Mouse (Mus musculus) heart, embryonic 14.5 days (tissue): ENCODE data around the gene Tmem52b. TPM values are rescaled to one million over a fixed set of nuclear protein-coding genes. Genes with fewer than 3 reads are reported as not detected.
A peak's percentile ranks its signal among the peaks of the same experiment; 100 is the strongest.

Experiments
- ATAC-seq: fragments of 200-750 bp; cut with Nextera tagmentation; 2 replicates; pipeline ENCODE4 v1.8.0; 2017; ENCODE audit warnings: low read depth, moderate TSS enrichment; ENCODE audit not compliant: insufficient number of reproducible peaks, insufficient read depth, low FRiP score
- H3K27ac ChIP-seq, 2 experiments: fragments of 200-500 bp in 1 of 2; fragments of 300-500 bp in 1 of 2; sonication (generic) in 1 of 2; replicated peaks in 1 of 2; 2 replicates each; pipeline ENCODE4 v1.5.1; 2012 to 2014; ENCODE audit warnings: low read depth in 2 of 2, low read length in 2 of 2, control low read depth in 1 of 2, mild to moderate bottlenecking in 1 of 2, mixed read lengths in 1 of 2; ENCODE audit not compliant: control insufficient read depth in 1 of 2, insufficient read depth in 1 of 2
- H3K27me3 ChIP-seq: fragments of 300-500 bp; sonication (generic); 2 replicates; pipeline ENCODE4 v1.6.1; 2014; ENCODE audit warnings: mild to moderate bottlenecking, low read length, control low read depth; ENCODE audit not compliant: control insufficient read depth, insufficient read depth
- H3K36me3 ChIP-seq: fragments of 300-500 bp; sonication (generic); 2 replicates; pipeline ENCODE4 v1.6.1; 2014; ENCODE audit warnings: mild to moderate bottlenecking, control low read depth, low read length, mixed read lengths; ENCODE audit not compliant: control insufficient read depth, insufficient read depth
- H3K4me1 ChIP-seq, 2 experiments: fragments of 200-500 bp in 1 of 2; fragments of 300-500 bp in 1 of 2; sonication (generic) in 1 of 2; 2 replicates each; pipeline ENCODE4 v1.6.1; 2012 to 2014; ENCODE audit warnings: low read length in 2 of 2, control low read depth in 1 of 2, mixed read lengths in 1 of 2; ENCODE audit not compliant: control insufficient read depth in 2 of 2, insufficient read depth in 2 of 2
- H3K4me2 ChIP-seq: fragments of 300-500 bp; sonication (generic); 2 replicates; pipeline ENCODE4 v1.6.1; 2014; ENCODE audit warnings: mild to moderate bottlenecking, low read length
- H3K4me3 ChIP-seq, 2 experiments: fragments of 200-500 bp in 1 of 2; fragments of 300-500 bp in 1 of 2; sonication (generic) in 1 of 2; 2 replicates each; pipeline ENCODE4 v1.5.1; 2012 to 2014; ENCODE audit warnings: low read length in 2 of 2, mild to moderate bottlenecking in 2 of 2, control low read depth in 1 of 2, low read depth in 1 of 2, moderate library complexity in 1 of 2; ENCODE audit not compliant: control insufficient read depth in 1 of 2, insufficient read depth in 1 of 2
- H3K9ac ChIP-seq: fragments of 300-500 bp; sonication (generic); 2 replicates; pipeline ENCODE4 v1.6.1; 2014; ENCODE audit warnings: mild to moderate bottlenecking, low read length
- H3K9me3 ChIP-seq: fragments of 300-500 bp; sonication (generic); 2 replicates; pipeline ENCODE4 v1.6.1; 2016; ENCODE audit warnings: low read length, control low read depth; ENCODE audit not compliant: control insufficient read depth
- WGBS: fragments of 180-500 bp; shearing (Covaris S2); extraction: QIAGEN DNeasy Blood & Tissue Kit; methylation state at CpG from one replicate; pipeline ENCODE4 v1.1.7; 2014; 5-methylcytosine and 5-hydroxymethylcytosine counted together
- polyA plus RNA-seq: library from polyadenylated mRNA; unstranded; fragments of >200 nt; fragmentation: Nextera tagmentation; extraction: Ambion mirVana; gene quantifications from 2 replicates; pipeline ENCODE4 v1.2.1, GENCODE M21; 2014

The Tmem52b gene
- polyA plus RNA-seq, 1 experiment from 2014 or later: not detected

DNA sequence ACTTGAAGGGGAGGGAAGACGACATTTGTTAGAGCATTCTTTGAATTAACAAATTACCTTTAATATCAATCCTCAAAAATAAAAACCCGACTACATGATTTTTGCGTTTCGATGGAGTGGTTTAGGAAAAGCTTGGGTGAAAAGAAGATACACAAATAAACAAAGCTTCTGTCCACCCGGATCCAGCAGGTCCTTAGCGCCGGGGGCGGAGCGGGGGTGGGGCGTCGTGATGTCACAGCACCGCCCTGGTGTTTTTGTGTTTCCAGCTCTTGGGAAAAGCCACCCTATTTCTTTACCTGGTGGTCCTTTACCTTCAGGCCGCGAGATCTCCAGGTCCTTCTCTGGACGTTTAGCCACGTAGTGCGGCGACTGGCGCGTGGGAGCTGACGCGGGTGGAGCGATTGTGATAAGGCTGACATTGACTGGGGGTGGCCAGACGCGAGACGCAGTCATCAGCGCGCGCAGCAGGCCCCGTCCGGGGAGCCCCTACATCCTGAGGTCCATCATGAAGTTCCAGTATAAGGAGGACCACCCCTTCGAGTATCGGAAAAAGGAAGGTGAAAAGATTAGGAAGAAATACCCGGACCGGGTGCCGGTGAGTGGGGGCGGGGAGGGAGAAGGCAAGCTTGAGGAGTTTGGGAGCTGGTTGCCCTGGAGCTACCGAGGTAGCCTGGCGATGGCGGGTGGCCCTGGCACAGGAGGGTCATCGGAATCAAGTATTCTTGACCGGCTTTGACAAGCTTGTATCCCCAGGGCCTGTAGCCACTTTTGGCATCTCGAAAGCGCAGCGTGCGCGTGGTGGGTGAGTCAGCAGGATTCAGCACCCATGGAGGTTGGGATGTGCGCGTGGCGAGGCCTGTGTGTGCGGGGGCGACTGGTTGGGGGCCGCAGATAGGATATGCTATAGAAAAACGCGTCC is 20.8 kb downstream of the Tmem52b start, which contains the start of gene Gabarapl1:
Gabarapl1 (plus strand) TSS at position 219 of the 919 bp plus-strand sequence.
- Histone ChIP-seq H3K36me3 (peaks cover 12% of the 10 kb centered on the region), H3K4me2 (peak within 1 kb of the TSS; percentile 88), H3K27me3 (no peaks in the 10 kb centered on the region), H3K9ac (peak within 1 kb of the TSS; percentile 84), H3K9me3 (no peaks in the 10 kb centered on the region), H3K4me1 (peaks cover 8 to 16% of the 10 kb centered on the region in 2 experiments), H3K4me3 (peak within 1 kb of the TSS; percentile 90 to 91), H3K27ac (peak within 1 kb of the TSS; percentile 77 to 81)
- ATAC-seq: peak; percentile 81
- under 1% methylated on average over 55 of the region's 55 CpGs for WGBS

DNA sequence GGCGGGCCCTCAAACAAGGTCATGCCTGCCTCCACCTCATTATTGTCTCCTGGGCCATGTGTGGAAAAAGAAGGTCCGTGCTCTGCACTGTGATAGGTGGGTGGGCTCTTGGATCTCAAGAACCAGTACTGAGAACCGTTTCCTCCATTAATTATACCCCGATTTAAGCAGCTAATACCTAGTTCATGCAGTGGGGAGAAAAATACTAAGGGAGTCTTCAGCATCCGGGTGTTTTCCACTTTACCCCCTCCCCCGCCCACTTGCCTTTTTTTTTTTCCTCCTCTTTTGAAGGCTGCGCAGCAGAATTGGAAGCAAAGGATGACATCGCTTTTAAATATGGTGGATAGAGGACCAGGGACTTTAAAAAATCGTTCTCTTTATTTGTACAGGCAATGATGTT is 21.7 kb downstream of the Tmem52b start:
- Histone ChIP-seq H3K27ac (peak overlapping the region in 1 of 2 experiments; percentile 77; a peak in 1 of 4 replicates), H3K36me3 (peaks cover 21% of the 10 kb centered on the region), H3K4me1 (peaks cover 8 to 16% of the 10 kb centered on the region in 2 experiments), H3K27me3 (no peaks in the 10 kb centered on the region), H3K4me2 (peak overlapping the region; percentile 88), H3K4me3 (peak overlapping the region; percentile 90 to 91), H3K9me3 (no peaks in the 10 kb centered on the region), H3K9ac (peak overlapping the region; percentile 84)
- 14% methylated on average over 9 of the region's 9 CpGs for WGBS
- ATAC-seq: no peak

DNA sequence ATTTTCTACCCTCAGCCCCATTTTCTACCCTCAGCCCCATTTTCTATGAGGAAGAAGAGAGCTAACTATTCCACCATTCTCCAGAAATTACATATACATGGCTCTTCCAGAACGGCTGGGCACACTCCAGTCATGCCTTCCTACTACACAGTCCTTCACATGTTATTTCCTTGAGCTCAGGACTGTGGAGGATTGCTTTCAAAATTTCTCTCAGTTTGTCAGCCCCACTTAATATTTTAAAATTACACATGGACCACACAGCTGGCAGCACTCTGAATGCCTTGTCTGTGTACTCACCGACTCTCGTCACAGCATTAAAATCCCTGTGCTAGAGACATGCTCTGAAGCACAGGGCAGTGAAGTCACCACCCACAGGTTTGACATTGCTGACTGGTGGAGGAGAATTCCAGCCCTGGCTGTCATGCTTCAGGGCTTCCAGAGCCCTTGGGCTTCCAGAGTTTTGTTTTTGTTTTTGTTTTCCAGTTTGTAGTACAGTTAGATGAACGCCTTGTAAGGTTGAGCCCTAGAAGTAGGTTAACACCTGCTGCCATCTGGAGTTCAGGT is 22.4 kb downstream of the Tmem52b start:
- peak overlapping the region; percentile 88 for H3K4me2 ChIP-seq
- peak overlapping the region in 1 of 2 experiments; percentile 90; a peak in 2 of 4 replicates for H3K4me3 ChIP-seq
- no peaks in the 10 kb centered on the region for H3K27me3 ChIP-seq
- peak overlapping the region; percentile 84 for H3K9ac ChIP-seq
- no peak for ATAC-seq
- peak overlapping the region; percentile 5 to 41; a peak in 2 of 4 replicates for H3K27ac ChIP-seq
- H3K36me3 ChIP-seq: peaks cover 27% of the 10 kb centered on the region
- 40% methylated on average over 4 of the region's 4 CpGs for WGBS
- H3K9me3 ChIP-seq: no peaks in the 10 kb centered on the region
- H3K4me1 ChIP-seq: peaks cover 8 to 16% of the 10 kb centered on the region in 2 experiments

- H3K36me3 ChIP-seq: peaks cover 37% of the 10 kb centered on the region
- H3K27me3 ChIP-seq: no peaks in the 10 kb centered on the region
- H3K9ac ChIP-seq: no peak overlapping the region
- 30% methylated on average over 4 of the region's 4 CpGs for WGBS
- no peak overlapping the region for H3K27ac ChIP-seq
- H3K4me2 ChIP-seq: peak overlapping the region; percentile 88
- H3K4me3 ChIP-seq: no peak overlapping the region
- H3K4me1 ChIP-seq: peaks cover 8 to 16% of the 10 kb centered on the region in 2 experiments
- H3K9me3 ChIP-seq: no peaks in the 10 kb centered on the region
- ATAC-seq: no peak
These were observed 23.4 kb downstream of the Tmem52b start for GRCm38 (mm10) chr6:129535723-129536122.

- Histone ChIP-seq H3K27ac (no peak overlapping the region), H3K36me3 (peaks cover 52% of the 10 kb centered on the region), H3K9me3 (no peaks in the 10 kb centered on the region), H3K4me3 (no peak overlapping the region), H3K9ac (no peak overlapping the region), H3K4me1 (peaks cover 8 to 16% of the 10 kb centered on the region in 2 experiments), H3K27me3 (no peaks in the 10 kb centered on the region), H3K4me2 (no peak overlapping the region)
- ATAC-seq: no peak
- 76% methylated on average over 6 of the region's 6 CpGs for WGBS
These were observed 26.2 kb downstream of the Tmem52b start for GRCm38 (mm10) chr6:129538555-129538954.

- Histone ChIP-seq H3K4me1 (no peaks in the 10 kb centered on the region), H3K4me3 (no peak overlapping the region), H3K27ac (no peak overlapping the region), H3K4me2 (no peak overlapping the region), H3K27me3 (no peaks in the 10 kb centered on the region), H3K9me3 (no peaks in the 10 kb centered on the region), H3K9ac (no peak overlapping the region), H3K36me3 (peaks cover 52% of the 10 kb centered on the region)
- ATAC-seq: no peak
- 84% methylated on average over 9 of the region's 9 CpGs for WGBS
These were observed 29.6 kb downstream of the Tmem52b start for GRCm38 (mm10) chr6:129541931-129542330.

DNA sequence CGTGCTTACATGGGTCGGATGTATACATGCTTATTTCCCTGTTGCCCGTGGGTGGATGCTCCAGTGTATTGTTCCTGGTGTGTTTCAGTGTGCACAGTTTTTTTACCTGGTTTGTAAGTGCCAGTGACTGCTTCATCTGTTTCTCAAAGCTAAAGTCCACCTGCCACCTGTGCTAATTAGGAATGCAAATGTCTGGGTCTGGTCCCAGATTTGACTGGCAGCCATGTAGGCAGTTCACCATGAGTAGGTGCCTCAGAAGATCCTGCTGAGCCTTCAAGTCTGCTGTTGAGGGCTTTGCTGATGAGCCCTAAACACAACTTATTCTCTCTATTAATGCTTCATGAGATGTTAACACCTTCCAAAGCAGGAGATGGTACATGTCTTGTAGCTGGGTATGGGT is 30.2 kb downstream of the Tmem52b start:
- Histone ChIP-seq H3K9me3 (no peaks in the 10 kb centered on the region), H3K4me3 (no peak overlapping the region), H3K9ac (no peak overlapping the region), H3K4me2 (no peak overlapping the region), H3K27me3 (no peaks in the 10 kb centered on the region), H3K36me3 (peaks cover 46% of the 10 kb centered on the region), H3K27ac (no peak overlapping the region), H3K4me1 (no peaks in the 10 kb centered on the region)
- ATAC-seq: no peak
- WGBS: 93% methylated on average over 3 of the region's 3 CpGs
